Mouse (Mus musculus): ENCODE measurements at regions not wholly inside any gene's neighbourhood (a gene's known extent, or its start where the extent isn't known, plus 50 kb on each side); places are given as distances from the start of the nearest gene placed in this dataset.

DNA sequence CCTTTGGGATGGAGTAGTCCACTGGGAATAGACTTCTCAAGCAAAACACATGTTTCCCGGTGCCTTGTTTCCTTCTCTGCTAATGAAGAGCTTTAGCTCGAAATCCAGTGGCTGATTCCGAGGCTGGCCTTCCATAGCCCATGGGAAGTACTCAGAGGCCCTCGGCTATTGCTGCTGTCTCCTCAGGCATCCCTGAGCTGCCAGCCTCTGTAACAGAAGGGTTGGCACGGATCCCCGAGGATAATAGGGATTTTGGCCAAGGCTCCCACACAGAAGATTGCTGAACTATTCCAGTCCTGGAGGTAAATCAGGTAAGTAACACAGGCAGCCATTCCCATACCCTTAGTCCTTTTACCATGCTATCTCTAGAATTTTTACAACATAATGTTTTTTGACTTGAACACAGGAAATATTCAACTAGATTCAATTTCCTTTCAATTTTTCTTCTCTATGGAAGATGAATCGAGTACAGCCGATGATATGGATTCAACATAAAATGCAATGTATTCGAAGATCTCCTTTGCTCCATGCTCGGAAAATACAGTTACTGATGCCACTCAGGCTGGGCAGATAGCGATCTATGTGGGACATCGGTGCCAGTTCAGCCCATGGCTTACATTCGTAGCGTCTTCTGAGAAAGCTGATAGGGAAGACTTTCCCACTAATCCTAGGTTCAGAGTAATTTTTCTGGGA, 61.1 kb upstream of the Fam184a start:
- TF ChIP-seq POLR2A (IDR thresholded peaks at IDR 0.05; ENCODE audit: low read depth, low read length), result no peak
- no peak for TF ChIP-seq CTCF (IDR thresholded peaks at IDR 0.05; ENCODE audit: borderline replicate concordance, insufficient read depth, low read length)

Data from embryonic fibroblast, embryonic 13.5 days (primary cell).